Mouse (Mus musculus) spleen, embryonic (tissue): ENCODE results near the gene Lhx8.

ENCODE experiments used
- CTCF ChIA-PET: fragments of 350-600 bp; sonication (Branson Sonifier 250); formaldehyde crosslinking; loops from one replicate; lab custom pipeline; 2022; lab: Charles Lee

Gene Lhx8

DNA sequence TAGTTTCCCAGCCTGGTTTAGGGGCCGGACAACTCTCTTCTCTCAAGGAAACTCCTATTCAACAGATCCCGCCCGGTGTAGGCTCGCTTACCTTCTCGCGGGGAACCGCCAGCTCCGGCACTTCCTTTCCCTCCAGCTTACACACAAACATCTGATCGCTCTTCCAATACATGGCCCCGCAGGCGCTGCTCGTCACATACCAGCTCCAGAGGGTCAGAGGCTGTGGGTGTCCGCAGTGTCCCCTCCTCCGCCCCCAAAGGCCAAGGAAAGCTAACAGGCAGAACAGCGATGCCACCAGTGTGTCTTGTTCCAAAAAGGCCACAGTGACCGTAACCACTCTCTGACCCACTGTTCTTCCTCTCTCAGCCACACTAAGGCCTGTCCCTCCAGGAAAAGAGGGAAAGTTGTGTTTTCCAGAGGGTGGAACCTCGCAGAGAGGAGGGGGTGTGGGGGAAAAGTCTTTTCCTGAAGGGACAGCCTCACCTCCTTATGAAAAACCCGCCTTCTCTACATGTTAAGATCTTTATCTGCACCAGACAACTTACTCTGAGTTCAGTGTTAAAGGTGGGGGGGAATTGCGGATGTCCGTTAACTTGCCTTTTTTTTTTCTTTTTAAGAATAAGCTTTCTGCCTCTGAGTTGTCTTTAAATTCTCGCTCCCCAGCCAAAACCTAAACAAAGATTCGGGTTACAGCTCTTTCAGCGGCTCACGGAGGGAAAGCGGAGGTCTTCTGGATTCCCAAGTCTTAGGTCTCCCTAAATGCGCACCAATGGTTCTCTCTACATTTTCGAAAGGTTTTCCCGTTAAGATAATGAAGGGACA is at the start of gene Lhx8:
Gene Lhx8 (minus strand): TSS at position 479 of the 822 bp plus-strand sequence.
- CTCF ChIA-PET = no interaction called here

DNA sequence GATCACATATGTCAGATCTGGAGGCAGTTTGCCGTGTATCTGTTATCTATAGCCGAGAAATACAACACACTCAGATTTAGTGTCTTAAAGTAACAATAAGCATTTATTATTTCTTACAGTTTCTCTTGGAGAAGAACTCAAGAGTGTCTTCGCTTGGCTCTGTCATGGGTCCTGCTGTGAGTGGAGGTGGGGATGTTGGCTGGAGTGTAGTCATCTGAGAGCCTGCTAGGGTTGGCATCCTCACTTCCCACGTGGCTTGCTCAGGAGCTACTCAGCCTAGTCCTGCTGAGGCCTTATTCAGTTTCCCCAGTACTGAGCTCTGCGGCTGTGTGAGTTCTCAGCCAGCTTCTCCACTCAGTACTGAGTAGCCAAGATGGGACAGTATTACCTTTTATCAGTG is 43.1 kb upstream of the Lhx8 start:
- CTCF ChIA-PET = no interaction called here

- CTCF ChIA-PET = no interaction called here
Measured at GRCm38 (mm10) chr3:154372688-154373087, 42.2 kb upstream of the Lhx8 start.

GRCm38 (mm10) chr3:154367327-154367726 is 36.9 kb upstream of the Lhx8 start:
- CTCF ChIA-PET = no interaction called here

GRCm38 (mm10) chr3:154364604-154365209 is 34.2 kb upstream of the Lhx8 start:
- CTCF ChIA-PET = no interaction called here

DNA sequence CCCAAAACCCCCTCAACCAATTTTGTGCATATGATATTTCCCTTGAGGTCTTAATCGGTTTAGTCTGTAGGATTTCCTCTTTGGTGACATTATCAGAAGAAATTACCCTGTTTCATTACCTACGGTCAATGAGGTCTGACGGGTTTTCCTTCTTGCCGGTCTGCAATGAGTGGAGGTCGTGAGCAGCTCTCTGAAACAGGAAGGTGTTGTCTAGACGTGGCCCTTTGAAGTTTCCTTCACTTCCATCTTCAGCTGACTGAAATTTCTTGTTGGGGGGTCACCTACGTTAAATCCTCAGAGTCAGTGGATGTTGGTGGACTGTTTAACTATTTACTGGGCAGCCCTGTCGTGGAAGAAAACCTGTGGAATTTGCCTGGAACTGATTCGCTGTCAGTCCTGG is 33.0 kb upstream of the Lhx8 start:
- CTCF ChIA-PET = no interaction called here

GRCm38 (mm10) chr3:154359231-154359630 is 28.8 kb upstream of the Lhx8 start:
- CTCF ChIA-PET = no interaction called here

DNA sequence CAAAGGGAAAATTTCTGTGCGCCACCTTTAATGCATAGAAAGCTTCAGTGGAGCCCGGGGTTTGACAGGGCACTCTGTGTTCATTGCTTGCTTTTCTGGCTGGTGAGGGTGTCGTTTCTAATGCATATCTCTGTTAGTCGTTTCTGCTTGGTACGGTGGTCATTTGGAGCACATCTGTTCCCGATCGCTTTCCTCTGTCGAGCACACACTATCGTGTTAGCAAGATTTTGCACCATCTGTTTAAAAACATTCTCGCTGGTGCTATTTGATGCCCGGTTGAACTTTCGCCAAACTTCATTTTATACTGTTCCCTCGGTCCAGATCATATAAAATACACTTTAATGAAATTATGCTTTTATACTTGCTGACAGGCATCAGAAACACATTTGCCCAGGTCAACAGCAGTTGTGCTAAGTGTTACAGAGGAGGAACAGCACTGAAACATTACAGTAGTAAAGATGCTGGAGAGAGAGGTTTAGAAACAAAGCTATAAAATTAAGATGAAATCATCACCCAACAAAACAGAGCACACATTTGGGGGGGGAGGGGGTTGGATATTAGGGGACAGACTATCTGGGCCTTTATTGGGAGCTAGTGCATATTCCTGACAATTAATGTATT is 9.9 kb upstream of the Lhx8 start:
- CTCF ChIA-PET = no interaction called here

DNA sequence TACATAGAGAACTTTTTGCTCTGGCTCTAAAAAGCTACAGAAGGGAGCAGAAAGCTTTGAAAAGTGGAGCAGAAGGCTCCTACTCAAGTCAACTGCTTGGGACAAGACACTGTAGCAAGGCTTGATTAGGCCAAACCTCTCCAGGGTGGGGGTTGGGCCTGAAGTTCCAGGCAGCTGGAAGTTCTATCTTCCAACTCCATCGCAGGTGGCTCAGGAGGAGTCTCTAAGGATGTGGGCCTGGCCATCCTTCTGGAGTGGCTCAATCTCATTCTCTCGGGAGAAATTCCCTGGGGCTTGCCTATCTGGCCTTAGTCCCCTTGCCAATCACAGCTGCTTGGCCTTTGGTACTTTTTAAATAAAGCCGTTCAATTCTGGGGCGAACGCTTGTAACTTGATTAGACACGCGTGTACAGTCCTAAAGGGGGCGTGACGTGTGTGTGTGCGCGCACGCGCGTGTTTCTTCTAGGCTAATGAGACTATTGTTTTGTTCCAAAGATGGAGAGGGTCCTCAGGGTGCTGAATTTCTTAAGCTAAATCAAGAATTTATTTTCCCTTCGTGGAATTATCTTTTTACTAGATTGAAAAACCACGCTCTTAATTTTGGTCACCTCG is 9.3 kb upstream of the Lhx8 start:
- CTCF ChIA-PET = no interaction called here

GRCm38 (mm10) chr3:154334806-154335205 is 4.3 kb upstream of the Lhx8 start:
- CTCF ChIA-PET = interaction anchor here (0.7 kb wide), 1 partner anchor 363 kb away, joined by 3 read pairs; no protein-coding TSS in a partner anchor

- CTCF ChIA-PET = no interaction called here
Measured at GRCm38 (mm10) chr3:154333401-154333999, 3.0 kb upstream of the Lhx8 start.

DNA sequence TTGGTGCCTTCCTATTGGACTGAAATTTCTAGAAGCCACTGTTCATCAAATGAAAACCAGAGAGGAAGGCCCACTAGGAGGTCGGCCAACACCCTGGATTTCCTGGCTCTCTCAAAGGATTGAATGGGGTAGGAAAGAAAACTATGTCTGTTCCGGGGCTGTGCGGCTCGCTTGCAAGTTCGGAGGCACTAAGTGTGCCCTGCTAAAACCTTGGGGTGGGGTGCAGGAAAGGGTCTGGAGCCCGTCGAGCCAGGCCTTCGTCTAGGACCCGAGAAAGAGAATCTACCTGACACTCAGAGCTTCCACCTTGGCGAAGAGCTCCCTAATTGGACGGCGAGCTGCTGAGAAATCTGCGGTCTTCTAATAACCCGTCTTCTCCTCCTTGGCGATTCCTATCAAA is 2.5 kb upstream of the Lhx8 start:
- CTCF ChIA-PET = no interaction called here

DNA sequence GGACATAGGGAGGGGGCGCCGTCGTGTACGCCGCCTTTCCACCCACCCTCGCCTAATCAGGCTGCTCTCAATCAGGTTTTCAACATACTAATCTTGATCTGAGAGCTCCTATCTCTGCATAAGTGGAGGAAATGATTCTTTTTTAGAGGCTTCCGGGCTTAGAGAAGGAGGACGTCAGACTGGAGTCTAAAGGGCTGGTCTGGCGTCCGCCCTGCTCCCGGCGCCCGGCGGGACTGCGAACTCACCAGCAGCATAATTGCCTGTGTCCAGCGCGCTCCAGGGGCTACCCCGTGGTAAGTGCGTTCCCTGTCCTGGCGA is 1.7 kb upstream of the Lhx8 start:
- CTCF ChIA-PET = no interaction called here

DNA sequence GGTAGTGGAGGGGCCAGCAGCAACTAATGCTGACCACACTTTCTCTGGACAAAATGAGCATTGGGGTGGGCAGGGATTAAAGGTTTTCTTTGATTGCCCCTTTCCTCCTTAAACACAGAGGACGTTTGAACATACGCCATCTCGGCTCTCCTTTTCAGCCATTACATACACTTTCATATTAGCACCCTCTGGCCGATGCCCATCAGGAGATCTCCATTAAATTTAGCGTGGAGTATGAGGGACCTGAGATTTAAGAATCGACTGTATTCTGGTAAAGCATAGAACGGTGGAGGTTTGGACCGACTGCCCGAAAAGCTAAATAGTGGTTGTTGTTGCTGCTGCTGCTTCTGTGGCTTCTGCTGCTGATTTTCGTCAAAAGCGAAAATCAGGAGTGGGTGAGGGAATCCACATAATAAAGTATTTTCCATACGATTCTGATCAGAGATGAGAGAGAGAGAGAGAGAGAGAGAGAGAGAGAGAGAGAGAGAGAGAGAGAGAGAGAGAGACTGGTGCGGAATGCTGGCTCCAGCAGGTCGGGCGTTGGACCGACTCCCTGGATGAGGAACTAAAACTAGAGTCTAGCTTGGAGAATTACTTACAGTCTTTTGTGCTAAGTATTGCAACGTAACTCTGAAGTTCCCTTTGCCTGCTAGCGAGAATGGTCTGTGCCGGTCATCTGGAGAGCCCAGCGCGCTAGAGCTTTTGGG is 1.2 kb upstream of the Lhx8 start:
- CTCF ChIA-PET = no interaction called here

GRCm38 (mm10) chr3:154331003-154331340 is 513 bp upstream of the Lhx8 start:
- CTCF ChIA-PET = no interaction called here

- CTCF ChIA-PET = no interaction called here
Measured at GRCm38 (mm10) chr3:154329323-154330180, 907 bp downstream of the Lhx8 start.

- CTCF ChIA-PET = no interaction called here
Measured at GRCm38 (mm10) chr3:154328721-154329322, 1.6 kb downstream of the Lhx8 start.

- CTCF ChIA-PET = no interaction called here
Measured at GRCm38 (mm10) chr3:154327883-154328720, 2.4 kb downstream of the Lhx8 start.

DNA sequence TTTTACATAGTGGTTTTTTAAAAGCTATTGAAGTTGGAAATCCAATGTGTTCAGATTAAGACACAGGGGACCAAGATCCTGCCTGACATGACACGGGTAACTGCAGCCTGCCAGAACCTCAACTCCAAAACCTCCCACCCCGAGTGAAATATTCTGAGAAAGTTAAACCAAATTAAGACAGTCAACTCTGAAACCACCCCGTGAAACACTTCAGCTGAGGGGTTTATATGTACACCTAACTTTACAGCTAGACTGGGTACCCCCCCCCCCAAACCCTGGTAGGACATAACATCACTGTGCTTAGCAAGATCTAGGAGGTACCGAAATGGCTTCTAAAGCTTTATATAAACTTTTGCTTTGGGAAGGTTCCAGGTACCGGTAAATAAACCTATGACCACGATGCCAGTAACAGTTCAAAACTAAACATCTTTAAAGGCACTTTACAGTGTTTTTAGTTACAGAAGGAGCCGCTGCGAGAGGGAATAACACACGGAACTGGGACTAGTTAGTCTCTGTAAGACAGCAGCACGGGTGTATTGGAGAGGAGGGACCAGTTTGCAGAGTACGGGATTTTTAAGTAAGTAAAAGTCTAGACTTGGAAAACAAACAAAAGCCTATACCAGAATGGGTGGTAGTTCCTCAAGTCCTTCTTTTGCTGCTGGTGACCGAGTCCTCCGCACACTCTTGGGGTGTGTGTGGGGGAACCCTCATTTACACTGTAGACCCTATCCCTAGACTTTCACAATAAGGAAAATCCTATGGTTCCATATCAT is 3.2 kb downstream of the Lhx8 start:
- CTCF ChIA-PET = no interaction called here
